Mouse (Mus musculus): Measurements from ENCODE around the gene Edaradd.
"Not testable (repeated sequence)": the region's sequence is repeated elsewhere in the genome, so short reads cannot be mapped to it uniquely, and the experiment has no call there.

The Edaradd gene

DNA sequence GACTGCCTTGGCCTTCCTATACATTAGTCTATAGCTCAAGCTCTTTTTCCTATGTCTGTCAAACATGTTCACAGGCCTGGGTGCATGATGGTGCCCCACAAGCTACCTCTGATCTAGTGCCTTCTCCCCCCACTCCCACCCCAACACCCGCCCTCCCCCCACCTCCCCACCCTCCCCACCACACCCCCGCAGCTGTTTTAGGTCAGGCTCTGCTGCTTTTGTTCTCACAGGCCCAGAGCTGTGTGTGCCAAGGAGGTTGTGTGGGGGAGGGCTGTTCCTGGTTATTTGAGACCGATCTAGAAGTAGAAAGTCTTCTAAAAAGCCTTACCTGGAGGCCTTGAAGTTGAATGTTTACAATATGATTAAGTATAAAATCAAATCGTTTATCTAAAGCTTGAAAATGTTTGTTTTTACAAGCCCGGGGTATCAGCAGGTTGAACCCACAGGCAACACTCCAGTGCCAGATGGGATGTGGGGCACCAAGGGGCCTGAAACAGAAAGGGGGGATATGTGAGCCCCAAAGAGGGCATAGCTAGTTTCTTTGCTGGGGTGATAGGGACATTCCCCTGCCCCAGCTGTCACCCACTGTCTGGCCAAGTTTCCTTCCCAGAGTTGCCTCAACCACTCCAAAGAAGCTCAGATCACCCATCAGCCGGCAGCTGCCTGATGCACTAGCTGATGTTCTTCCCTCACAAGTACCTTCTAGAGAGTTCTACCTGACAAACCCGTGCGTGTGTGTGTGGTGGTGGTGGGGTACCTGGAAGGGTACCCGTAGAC is 8.9 kb downstream of the Edaradd start:
- peak; percentile 37 to 47 for DNase-seq (ENCODE audit: low spot score in 2 of 2)

DNA sequence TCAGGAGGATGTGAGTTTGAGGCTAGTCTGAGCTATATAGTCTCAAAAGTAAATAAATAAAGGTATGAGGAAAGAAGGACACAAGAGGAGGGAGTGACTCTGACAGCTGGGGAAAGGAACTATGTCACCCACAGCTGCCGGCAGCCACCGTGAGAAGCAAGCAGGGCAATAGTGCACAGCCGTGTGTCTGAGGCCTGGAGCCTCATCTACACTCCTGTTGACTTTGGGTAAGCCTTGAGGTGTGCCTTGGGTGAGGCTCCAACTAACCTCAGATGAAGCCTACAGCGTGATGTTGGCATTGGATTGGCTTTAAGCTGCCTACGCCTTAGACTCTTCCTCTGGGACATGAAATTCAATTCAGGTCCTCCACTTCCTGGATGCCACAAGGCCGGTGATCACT is 10.2 kb downstream of the Edaradd start:
- DNase-seq (ENCODE audit: low spot score in 2 of 2): no peak

DNA sequence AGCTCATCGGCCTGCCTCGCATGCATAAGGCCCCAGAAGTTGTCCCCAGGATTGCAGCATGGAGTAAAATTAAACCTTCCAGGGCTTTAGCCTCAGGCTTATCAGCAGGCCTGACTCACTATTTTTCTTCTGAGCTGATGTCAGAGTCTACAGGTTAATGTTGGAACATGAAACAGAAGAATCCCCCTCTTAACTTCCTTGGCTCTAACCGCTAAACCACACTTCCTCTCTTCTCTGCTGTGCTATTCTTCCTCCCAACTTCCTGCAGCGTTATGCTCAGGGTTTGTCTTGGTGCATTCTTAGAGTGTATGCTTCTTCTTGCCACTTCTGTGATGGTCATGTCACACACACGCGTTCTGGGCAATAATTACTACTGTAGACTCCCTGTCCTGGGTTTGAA is 12.8 kb downstream of the Edaradd start:
- no peak for DNase-seq (ENCODE audit: low spot score in 2 of 2)

DNA sequence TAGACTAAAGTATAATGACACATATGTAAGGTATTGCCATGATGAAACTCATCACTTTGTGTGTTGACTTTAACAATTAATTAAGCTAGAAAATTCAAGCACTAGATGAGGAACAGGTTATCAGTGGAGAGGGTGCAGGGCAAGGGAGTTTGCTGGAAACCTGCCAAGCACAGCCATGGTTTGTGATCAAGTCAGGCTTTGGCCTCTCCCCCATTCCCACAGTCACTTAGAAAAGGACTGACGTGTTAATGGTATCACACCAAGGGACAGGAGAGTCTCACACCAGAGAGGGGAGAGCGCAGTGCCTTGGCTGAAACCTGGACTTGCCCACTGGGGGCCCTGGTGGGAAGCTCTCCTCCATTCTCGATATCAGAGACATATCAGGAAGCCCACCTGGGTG is 14.9 kb downstream of the Edaradd start:
- DNase-seq (ENCODE audit: low spot score in 2 of 2): no peak

DNA sequence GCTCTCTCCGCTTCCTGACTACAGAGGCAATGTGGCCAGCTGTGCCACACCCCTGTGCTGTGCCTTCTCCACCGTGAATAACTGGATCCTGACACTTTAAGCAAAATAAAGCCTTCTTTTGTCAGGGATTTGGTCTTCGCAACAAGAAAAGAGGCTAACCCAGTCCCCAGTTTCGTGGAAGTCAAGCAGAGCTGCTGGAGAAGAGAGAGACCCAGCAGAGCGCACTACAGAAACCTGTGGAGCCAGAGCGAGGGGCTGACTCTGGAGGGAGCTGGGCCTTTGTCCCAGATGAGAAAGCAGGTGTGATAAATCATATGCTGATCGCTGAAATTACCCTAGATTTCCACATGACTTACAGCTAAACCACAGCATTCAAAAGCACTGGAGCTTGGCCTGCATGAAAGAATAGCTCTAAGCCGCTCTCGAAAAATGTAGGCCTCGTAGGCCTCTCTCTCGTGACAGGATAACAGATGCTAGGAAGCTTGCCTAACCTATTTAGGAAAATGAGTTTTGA is 16.9 kb downstream of the Edaradd start:
- no peak for DNase-seq (ENCODE audit: low spot score in 2 of 2)

DNA sequence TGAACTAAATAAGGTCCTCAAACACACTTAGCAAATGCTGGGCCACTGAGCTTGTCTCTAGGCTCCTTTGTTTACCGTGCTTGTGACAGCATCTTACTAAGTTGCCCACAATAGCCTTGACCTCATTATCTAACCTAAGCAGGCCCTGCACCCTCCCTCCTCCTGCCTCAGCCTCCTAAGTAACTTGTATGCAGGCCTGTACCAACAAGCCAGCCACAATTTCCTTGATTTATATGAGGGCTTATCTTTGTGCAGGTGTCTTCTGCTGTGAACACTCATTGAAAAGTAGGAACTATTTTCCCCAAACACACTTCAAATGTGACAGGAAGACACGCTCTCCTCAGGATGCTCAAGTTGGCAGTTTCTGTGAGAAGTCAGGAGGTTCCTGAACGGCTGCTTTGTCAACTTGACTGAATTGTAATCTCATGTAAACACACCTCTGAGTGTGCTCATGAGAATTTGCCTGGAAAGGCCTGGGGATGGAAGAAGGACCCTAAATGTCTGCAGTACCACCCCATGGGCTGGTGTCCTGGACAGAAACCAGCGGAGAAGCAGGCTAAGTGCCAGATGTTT is 17.5 kb downstream of the Edaradd start:
- DNase-seq (ENCODE audit: low spot score in 2 of 2): no peak

DNA sequence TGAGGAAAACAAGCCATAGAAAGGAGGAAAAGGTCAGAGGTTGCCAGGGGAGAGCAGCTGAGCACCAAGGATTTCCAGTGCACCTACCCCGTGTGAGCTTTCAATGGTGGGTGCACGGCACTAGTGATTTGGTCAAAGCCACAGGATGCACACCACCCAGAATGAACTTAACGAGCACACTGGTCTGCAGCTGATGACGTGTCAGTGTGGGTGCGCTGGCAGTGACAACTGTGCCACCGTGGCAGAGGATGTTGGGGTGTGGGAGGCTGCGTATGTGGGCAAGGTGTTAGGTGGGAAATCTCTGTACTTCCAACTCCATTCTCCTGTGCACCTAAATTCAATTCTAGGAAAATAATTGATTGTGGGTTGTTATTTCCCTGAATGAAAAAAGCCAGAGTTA is 21.1 kb downstream of the Edaradd start:
- no peak for DNase-seq (ENCODE audit: low spot score in 2 of 2)

DNA sequence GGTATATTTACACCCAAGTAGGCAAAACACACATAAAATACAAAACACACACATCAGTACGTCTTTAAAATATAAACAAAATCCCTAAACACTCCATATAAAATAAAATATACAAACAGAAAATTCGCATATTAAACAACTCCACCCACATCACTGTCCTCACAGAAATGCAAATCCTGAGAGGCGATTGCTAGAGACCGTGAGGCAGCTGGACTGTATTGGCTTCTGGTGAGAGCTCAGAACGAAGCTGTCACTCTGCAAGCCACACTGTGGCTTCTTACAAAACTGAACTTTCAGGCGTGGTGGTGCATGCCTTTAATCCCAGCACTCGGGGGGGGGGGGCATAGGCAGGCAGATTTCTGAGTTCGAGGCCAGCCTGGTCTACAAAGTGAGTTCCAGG is 22.4 kb downstream of the Edaradd start:
- no peak for DNase-seq (ENCODE audit: low spot score in 2 of 2)

DNA sequence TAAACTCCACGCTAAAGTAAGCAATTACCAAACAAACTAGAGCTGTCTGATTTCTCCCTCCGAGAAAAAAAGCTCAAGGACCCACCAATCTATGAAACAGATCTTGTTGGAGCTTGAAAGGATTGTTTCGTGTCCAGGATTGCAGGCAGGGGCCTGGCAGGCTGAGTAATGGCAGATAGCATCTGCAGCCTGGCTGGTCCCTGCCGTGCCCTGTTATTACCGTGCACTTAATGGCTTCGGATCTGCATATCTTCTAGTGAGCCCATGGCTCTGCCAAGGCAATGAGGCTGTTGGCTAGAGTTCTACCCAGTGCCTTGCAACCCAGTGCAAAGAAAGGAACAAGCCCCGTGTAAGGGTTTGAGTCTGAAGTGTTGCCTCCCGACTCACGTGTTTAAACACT is 25.5 kb downstream of the Edaradd start:
- DNase-seq (ENCODE audit: low spot score in 2 of 2): peak; percentile 32 to 59

DNA sequence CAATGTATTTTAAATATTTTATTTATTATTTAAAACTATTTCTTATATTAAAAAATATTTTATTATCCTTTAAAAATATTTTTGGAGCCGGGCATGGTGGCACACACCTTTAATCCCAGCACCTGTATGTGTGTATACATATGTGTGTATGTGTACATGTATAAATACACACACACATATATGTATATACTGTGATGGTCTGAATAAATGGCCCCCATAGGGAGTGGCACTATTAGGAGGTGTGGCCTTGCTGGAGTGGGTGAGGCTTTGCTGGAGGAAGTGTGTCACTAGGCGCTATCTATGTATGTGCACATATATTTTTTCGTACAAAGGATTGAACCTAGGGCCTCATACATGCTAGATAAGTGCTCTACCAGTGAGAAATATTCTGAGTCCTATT is 27.7 kb downstream of the Edaradd start:
- DNase-seq (ENCODE audit: low spot score in 2 of 2): no peak

DNA sequence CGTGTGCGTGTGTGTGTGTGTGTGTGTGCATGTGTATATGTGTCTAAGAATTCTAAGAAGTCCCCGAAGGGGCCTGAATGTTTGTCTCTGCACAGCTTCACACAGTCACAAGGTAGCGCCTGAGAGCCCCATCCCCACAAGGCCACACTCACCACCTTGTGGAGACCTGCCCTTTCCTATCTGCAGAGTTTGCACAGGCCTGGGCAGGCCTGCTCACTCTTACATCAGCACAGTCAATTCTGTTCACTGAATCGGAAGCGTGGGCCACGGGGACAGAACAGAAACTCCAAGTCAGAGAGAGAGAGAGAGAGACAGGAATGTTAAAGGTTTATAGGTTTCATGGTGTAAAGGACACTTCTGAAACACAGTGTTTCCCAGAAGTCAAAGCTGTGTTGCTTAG is 34.6 kb downstream of the Edaradd start:
- peak; percentile 65 to 73 for DNase-seq (ENCODE audit: low spot score in 2 of 2)

DNA sequence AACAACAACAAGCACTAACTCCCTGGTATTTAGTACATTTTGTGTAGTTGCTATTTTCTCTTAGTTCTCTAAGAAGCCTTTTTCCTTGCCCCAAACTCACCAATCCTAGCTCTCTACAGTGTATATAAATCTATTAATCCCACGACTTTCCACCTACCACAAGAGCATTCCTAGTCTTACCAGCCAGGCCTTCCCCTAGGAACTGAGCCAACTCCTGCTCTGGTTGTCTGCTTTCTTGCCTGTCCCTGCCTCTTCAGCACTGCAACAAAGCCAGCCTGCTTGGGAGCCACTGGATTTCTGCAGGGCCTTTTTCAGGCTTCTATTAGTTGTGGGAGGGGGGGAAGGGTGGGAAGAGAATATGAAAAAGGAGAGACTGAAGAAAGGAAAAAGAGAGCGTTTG is 35.0 kb downstream of the Edaradd start:
- DNase-seq (ENCODE audit: low spot score in 2 of 2): no peak

DNA sequence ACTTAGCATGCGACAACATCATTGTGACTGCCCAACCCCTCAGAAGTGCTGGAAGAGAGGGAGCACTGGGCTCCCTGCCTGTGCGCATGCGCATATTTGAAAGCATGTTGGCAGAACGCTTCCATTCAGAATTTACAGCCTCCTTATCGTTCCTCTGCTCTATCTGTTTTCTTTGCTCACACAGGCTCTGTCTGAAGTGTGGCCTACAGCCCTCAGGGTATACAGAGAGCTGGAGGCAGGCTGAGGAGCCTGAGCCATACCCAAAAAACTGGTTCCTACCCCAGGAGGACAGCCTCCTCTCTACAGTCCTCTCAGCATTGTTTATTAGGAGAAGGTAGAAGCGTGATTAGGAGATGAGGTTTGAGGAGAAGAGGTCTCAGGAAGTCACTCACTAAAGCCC is 40.4 kb downstream of the Edaradd start:
- DNase-seq (ENCODE audit: low spot score in 2 of 2): no peak

DNA sequence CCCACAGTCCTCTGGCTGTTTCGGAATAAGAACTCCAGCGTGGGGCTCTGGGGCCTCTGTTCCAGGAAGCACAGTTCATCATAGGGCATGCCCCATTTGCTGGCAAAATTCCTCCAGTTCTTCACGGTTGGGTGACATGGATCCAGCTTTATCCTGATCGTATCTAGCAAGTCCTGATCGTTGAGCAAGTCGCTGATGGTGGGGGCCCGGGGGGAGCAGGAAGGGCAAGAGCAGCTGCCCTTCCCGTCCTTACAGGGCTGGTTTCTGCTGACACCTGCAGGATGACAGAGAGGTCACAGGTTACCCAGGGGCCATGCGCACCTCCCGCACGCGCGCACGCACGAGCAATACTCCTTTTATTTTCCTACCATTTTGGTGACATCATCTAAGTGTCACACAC is 41.9 kb downstream of the Edaradd start:
- DNase-seq (ENCODE audit: low spot score in 2 of 2): no peak

DNA sequence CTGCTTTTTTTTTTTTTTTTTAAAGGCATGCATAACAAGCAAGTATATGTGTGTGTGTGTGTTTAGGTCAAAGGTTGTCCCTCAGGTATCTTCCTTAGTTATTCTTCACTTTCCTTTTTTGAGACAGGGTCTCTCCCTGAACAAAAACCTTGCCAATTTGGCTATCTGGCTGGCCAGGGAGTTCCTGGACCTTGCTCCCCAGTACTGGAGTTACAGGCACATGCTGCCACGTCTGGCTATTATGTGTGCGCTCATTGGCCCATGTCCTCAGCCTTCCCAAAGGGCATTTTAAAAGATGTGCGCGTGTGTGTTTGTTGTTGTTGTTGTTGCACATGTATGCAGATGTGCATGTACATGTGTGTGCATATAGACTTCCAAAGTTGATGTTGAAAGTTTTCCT is 43.4 kb downstream of the Edaradd start:
- no peak for DNase-seq (ENCODE audit: low spot score in 2 of 2)

DNA sequence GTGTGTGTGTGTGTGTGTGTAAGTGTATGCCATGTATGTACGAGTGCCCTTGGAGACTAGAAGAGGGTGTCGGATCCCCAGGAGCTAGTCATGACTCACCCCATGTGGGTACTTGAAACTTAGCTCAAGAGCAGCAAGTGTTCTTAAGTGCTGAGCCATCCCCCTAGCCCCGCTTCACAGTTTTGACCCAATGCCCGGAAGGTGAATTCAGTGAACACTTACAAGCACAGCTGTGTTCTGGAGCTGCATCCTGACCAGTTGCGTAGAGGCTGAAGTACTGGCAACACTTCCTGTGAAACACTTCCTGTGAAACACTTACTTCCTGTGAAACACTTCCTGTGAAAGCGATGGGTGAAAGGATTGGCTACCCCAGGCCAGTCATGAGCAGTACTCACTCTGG is 45.0 kb downstream of the Edaradd start:
- DNase-seq (ENCODE audit: low spot score in 2 of 2): no peak

DNA sequence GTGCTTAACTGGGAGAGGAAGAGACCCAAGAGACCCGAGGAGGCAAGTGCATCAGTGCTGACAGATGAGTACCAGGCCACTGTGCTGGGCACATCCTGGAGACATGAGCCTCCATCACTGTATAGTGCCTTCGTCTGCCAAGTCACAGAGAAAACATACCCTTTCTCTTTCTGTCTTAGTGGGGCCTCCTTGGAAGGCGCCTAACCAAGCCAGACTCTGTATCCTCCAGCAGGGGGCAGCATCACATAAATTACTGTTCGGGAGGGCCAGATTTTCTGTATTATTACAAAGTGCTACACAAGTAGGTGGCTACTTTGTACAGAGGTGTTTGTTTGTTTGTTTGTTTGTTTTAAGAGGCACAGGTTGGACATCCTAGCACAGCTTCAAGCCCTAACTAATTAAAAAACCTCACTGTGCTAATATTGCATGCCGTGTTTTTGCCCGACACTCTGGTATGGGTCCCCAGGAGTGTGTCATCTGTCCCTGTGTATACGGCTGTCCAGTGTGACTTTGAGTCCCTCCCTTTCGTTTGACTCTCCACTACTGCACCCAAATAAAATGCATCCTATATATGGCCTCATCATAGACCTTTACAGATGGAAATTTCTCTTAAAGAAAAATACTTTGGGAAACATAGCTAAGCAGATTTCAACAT is 46.4 kb downstream of the Edaradd start:
- DNase-seq (ENCODE audit: low spot score in 2 of 2): peak; percentile 58 to 68

DNA sequence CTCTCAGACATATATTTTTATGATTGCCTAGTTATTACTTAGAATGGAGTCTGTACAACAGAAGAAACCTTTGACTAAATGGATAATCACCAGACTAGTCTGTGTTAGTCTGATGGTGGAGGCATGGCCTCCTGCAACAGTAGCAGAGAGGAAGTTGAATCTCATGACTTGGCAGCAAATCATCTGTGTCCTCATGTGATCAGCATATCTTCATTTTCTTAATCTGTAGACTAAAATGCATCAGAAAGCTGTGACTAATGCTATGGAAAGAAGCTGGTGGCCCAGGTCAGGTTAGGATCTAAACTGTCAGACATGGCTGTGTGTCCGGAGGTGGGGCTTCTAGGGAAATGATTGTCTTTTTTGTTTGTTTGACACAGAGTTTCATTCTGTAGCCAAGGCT is 51.8 kb downstream of the Edaradd start:
- no peak for DNase-seq (ENCODE audit: low spot score in 2 of 2)

DNA sequence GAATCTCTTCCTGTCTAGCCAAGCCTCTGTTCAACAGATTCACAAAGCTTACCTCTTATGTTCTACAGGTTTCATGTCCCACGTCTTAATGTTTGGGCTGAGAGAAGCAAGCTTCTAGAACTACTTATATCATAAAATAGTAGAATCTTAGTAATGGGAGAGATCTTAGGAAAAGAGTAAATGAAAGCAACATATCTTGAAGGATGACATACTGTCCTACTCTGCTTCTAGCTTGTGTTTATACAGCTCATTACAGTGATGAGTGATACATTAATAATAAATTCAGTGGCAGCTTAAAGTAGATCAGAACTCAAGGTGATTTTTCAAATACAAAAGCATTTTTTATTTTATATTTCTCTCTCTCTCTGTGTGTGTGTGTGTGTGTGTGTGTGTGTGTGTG is 55.4 kb downstream of the Edaradd start, which contains the start of gene Lgals8:
Gene Lgals8, minus strand, starts transcription at position 101 of the 400 bp plus-strand sequence.
- no peak for DNase-seq (ENCODE audit: low spot score in 2 of 2)

DNA sequence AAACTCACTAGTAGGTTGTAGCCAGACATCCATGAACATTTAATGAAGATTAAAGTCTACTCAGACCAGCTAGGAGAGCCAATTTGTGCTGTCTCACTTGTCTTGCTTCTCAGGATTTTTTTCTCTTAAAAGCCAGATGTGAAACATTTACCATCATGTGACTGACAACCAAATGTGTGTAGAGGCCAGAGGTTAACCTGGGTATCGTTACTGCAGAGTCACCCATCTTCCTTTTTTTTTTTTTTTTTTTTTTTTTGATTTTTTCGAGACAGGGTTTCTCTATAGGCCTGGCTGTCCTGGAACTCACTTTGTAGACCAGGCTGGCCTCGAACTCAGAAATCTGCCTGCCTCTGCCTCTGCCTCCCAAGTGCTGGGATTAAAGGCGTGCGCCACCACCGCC is 56.1 kb downstream of the Edaradd start:
- DNase-seq (ENCODE audit: low spot score in 2 of 2): not testable (repeated sequence)

DNA sequence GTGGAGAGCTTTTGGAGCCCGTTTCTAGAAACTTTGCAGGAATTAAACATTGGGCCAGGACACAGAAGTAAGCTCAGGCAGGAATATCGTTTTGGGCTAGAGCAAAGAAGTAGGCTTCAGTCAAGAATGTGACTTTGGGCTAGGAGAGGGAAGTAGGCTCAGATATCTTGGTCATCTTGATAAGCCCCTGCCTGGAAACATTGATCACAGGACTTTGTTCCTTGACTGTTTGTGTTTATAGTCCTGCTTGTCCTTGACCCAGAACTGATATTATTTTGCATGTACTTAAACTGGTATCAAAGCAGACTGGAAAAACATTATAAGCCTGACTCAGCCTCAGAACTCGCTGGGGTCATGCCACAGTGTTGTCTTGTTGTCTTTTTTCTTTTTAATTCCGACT is 57.6 kb downstream of the Edaradd start:
- no peak for DNase-seq (ENCODE audit: low spot score in 2 of 2)

DNA sequence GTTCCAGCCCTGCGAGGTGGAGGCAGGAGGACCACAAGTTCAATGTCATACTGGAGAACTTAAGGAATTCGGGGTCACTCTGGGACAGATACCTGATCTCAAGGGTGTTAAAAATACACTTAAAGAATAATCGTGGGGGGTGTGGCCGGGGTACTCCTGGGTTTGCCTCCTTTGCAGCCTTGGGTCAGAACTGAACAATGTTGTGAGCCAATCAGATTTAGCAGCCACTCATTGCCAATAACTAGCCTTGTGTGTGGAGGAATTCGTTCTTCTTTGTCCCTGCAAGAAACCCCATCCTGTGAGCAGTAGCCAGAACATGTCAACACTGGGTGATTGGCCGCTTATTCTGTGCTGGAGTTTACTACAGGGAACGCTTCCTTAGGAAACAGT is 58.5 kb downstream of the Edaradd start:
- no peak for DNase-seq (ENCODE audit: low spot score in 2 of 2)
